Mouse (Mus musculus) liver, embryonic 14.5 days (tissue): ENCODE data around the gene Mmp9. TPM values are rescaled to one million over a fixed set of nuclear protein-coding genes. Genes with fewer than 3 reads are reported as not detected.

Experiments used
- ATAC-seq: fragments of 200-750 bp; cut with Nextera tagmentation; 2 replicates; pipeline ENCODE4 v1.8.0; 2017; ENCODE audit warnings: moderate number of reproducible peaks, mild to moderate bottlenecking, moderate library complexity; ENCODE audit not compliant: insufficient read depth
- DNase-seq, 3 experiments: peaks; one replicate each; pipeline ENCODE4 v3.0.0-alpha.2; 2012 to 2013; ENCODE audit warnings: low read depth in 3 of 3, low spot score in 3 of 3
- H3K27ac ChIP-seq: fragments of 300-500 bp; sonication (generic); 2 replicates; pipeline ENCODE4 v1.5.1; 2014; ENCODE audit warnings: moderate library complexity, mild to moderate bottlenecking, control low read depth, inconsistent platforms
- H3K27me3 ChIP-seq: fragments of 300-500 bp; sonication (generic); 2 replicates; pipeline ENCODE4 v1.6.1; 2014; ENCODE audit warnings: mild to moderate bottlenecking, low read length, moderate library complexity; ENCODE audit not compliant: control insufficient read depth, insufficient read depth
- H3K36me3 ChIP-seq: fragments of 300-500 bp; sonication (generic); replicated peaks from 2 replicates; pipeline ENCODE4 v1.6.1; 2014; ENCODE audit warnings: low read depth; ENCODE audit not compliant: control insufficient read depth, insufficient read depth
- H3K4me1 ChIP-seq, 2 experiments: fragments of 200-500 bp in 1 of 2; fragments of 300-500 bp in 1 of 2; sonication (generic) in 1 of 2; replicated peaks; 2 replicates each; pipeline ENCODE4 v1.6.1; 2012 to 2014; ENCODE audit warnings: antibody characterized with exemption in 1 of 2, inconsistent platforms in 1 of 2, low read length in 1 of 2; ENCODE audit not compliant: control insufficient read depth in 2 of 2, insufficient read depth in 2 of 2
- H3K4me2 ChIP-seq: fragments of 300-500 bp; sonication (generic); 2 replicates; pipeline ENCODE4 v1.6.1; 2014; ENCODE audit warnings: low read depth, mild to moderate bottlenecking, control low read depth, moderate library complexity
- H3K4me3 ChIP-seq, 2 experiments: fragments of 200-500 bp in 1 of 2; fragments of 300-500 bp in 1 of 2; sonication (generic) in 1 of 2; 2 replicates each; pipeline ENCODE4 v1.5.1; 2012 to 2014; ENCODE audit warnings: low read depth in 2 of 2, low read length in 2 of 2, mild to moderate bottlenecking in 2 of 2, control low read depth in 1 of 2, inconsistent platforms in 1 of 2, moderate library complexity in 1 of 2; ENCODE audit not compliant: insufficient read depth in 1 of 2
- H3K9ac ChIP-seq: fragments of 300-500 bp; sonication (generic); replicated peaks from 2 replicates; pipeline ENCODE4 v1.6.1; 2014; ENCODE audit warnings: mild to moderate bottlenecking, control low read depth, moderate library complexity
- H3K9me3 ChIP-seq: fragments of 300-500 bp; sonication (generic); 2 replicates; pipeline ENCODE4 v1.6.1; 2016; ENCODE audit warnings: low read length, mixed read lengths; ENCODE audit not compliant: control insufficient read depth
- CTCF ChIP-seq: IDR thresholded peaks from 2 replicates; pipeline ENCODE4 v1.5.1; 2016; ENCODE audit warnings: antibody characterized with exemption, low read depth, control low read depth
- EP300 ChIP-seq: IDR thresholded peaks from 2 replicates; pipeline ENCODE4 v1.6.1; 2016; ENCODE audit warnings: antibody characterized with exemption, low read depth
- WGBS: fragments of 180-500 bp; shearing (Covaris S2); extraction: QIAGEN DNeasy Blood & Tissue Kit; methylation state at CpG from one replicate; pipeline ENCODE4 v1.1.7; 2014; ENCODE audit not compliant: insufficient replicate concordance; 5-methylcytosine and 5-hydroxymethylcytosine counted together
- polyA plus RNA-seq, 2 experiments: library from polyadenylated mRNA; depleted of rRNA in 1 of 2; stranded (reverse) in 1 of 2; unstranded in 1 of 2; fragments of >200 nt; fragmentation: Nextera tagmentation in 1 of 2; extraction: Ambion mirVana in 1 of 2; gene quantifications; 2 replicates each; pipeline versions ENCODE4 v1.2.1 to v1.2.3; 2012 to 2014

Mmp9 gene
- polyA plus RNA-seq, 2 experiments, result 0.97 to 1.2 TPM

DNA sequence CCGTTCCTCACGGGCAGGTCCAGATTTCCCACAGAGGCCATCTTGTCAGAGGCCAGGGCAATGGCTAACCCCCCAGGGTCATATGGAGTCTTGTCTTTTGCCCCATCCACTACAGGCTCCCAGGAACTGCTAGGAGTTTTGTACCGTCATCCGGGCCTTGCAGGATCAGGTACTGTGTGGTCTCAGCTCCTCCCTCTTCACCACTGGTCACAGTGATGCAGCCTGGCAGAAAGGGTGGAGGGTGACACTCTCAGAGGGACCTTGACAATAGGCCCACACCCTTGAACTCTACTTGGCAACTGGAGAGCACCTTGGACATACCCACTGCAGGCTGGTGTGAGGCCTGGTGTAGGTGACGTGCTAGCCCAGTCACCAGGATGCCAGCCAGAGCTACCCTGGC lies 32.6 kb upstream of the Mmp9 start:
- H3K36me3 ChIP-seq, result peaks cover 48% of the 10 kb centered on the region

DNA sequence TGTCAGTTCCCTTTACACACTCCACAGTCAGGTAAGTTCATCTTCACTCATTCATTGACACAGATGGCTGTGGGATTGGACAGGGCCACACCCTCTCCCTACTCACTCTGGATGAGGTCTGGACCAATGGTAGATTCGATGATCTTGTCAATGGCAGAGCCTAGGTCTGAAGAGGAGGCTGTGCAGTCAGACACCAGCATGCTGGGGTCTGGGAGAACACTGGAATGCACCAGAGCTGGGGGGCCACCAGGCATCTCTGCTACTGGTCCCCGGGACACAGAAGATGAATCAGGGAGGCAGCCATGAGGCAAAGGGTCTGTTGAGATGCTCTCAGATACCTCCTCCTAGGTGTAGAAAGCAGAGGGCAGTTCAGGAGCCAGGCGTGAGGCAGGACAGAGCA lies 31.5 kb upstream of the Mmp9 start:
- Histone ChIP-seq H3K4me2 (no peak overlapping the region; the same call in 1 of the 2 replicates), H3K27me3 (no peaks in the 10 kb centered on the region), H3K36me3 (peaks cover 42% of the 10 kb centered on the region), H3K9ac (no peak overlapping the region), H3K9me3 (peaks cover 4% of the 10 kb centered on the region), H3K4me1 (peaks cover 0 to 22% of the 10 kb centered on the region in 2 experiments; a peak in 3 of 4 replicates), H3K4me3 (no peak overlapping the region), H3K27ac (no peak overlapping the region)
- DNase-seq (no peak), ATAC-seq (no peak)
- 88% methylated on average over 3 of the region's 3 CpGs for WGBS
- no peak for TF ChIP-seq CTCF
- no peak for TF ChIP-seq EP300

More for the DNA sequence above, 32.6 kb upstream of the Mmp9 start:
- Histone ChIP-seq H3K27me3 (no peaks in the 10 kb centered on the region), H3K4me1 (peaks cover 0 to 16% of the 10 kb centered on the region in 2 experiments; a peak in 2 of 4 replicates), H3K9me3 (peaks cover 4% of the 10 kb centered on the region), H3K27ac (no peak overlapping the region), H3K4me2 (no peak overlapping the region), H3K9ac (no peak overlapping the region), H3K4me3 (no peak overlapping the region)
- ATAC-seq, result no peak
- WGBS, result 89% methylated on average over 5 of the region's 5 CpGs
- no peak for DNase-seq
- TF ChIP-seq EP300 (no peak), CTCF (no peak)

DNA sequence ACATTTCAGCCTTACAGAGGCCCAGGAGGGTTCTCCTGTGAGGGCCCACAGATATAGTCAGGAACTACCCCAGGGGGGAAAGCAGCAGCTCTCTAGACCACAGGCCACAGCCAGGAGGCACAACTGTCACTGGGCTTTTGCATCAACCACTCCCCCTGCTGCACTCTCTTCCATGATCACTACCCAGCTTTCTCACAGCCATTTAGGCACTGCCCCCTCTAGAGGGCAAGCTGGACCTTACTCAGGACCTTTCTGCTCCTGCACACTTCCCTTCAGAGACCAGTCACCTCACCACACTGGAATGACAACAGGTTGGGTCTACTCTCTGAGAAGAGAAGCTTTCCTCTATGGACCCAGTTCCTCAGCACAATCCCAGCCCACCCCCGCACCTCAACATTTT lies 31.0 kb upstream of the Mmp9 start:
- peak in 2 of 3 experiments; percentile 38 to 57 for DNase-seq
- Histone ChIP-seq H3K4me2 (peak overlapping the region; percentile 63), H3K9me3 (peaks cover 4% of the 10 kb centered on the region), H3K4me1 (peaks cover 0 to 22% of the 10 kb centered on the region in 2 experiments; a peak in 3 of 4 replicates), H3K27me3 (no peaks in the 10 kb centered on the region), H3K27ac (no peak overlapping the region), H3K9ac (no peak overlapping the region; the same call in 1 of the 2 replicates), H3K4me3 (peak overlapping the region; percentile 80 to 85), H3K36me3 (peaks cover 38% of the 10 kb centered on the region)
- 86% methylated on average over 1 of the region's 1 CpGs for WGBS
- TF ChIP-seq CTCF (peak; percentile 71), EP300 (no peak)
- no peak for ATAC-seq

- H3K27ac ChIP-seq, result peak overlapping the region; percentile 20
- peaks cover 28% of the 10 kb centered on the region for H3K36me3 ChIP-seq
- no peaks in the 10 kb centered on the region for H3K27me3 ChIP-seq
- H3K9me3 ChIP-seq, result peaks cover 4% of the 10 kb centered on the region
- H3K4me1 ChIP-seq, result peaks cover 0 to 22% of the 10 kb centered on the region in 2 experiments; a peak in 3 of 4 replicates
- H3K4me3 ChIP-seq, result peak overlapping the region; percentile 80 to 85
- H3K9ac ChIP-seq, result peak overlapping the region; percentile 88
- TF ChIP-seq EP300 (no peak), CTCF (no peak)
- 2% methylated on average over 37 of the region's 37 CpGs for WGBS
- DNase-seq (peak in 2 of 3 experiments; percentile 17 to 31), ATAC-seq (peak; percentile 49)
- H3K4me2 ChIP-seq, result peak overlapping the region; percentile 63
These were observed 30.1 kb upstream of the Mmp9 start for GRCm38 (mm10) chr2:164910360-164911061.
